Mouse (Mus musculus): ENCODE results near the gene Trappc10.

- TF ChIP-seq CTCF (IDR thresholded peaks at IDR 0.05; ENCODE audit: extremely low read depth, insufficient read depth, insufficient read length, insufficient replicate concordance) (no peak), POLR2A (IDR thresholded peaks at IDR 0.05; ENCODE audit: low read depth, low read length) (no peak)
Measured at GRCm38 (mm10) chr10:78293576-78293975, 49.1 kb upstream of the Trappc10 start.

Data from spleen, adult 2 months (tissue).